Mouse (Mus musculus) kidney, adult 2 months (tissue): ENCODE measurements around the gene Mms22l.

ENCODE experiments used
- CTCF ChIP-seq: fragments of 200-500 bp; conservative IDR thresholded peaks from 2 replicates; pipeline ENCODE4 v1.5.1; 2011; ENCODE audit warnings: low read depth, mild to moderate bottlenecking, control low read depth, low read length, moderate library complexity, mixed read lengths; ENCODE audit not compliant: insufficient read depth, insufficient read length
- POLR2A ChIP-seq: fragments of 200-500 bp; IDR thresholded peaks from one replicate; pipeline ENCODE4 v1.6.1; 2011; ENCODE audit warnings: low read depth, low read length, control low read depth

DNA sequence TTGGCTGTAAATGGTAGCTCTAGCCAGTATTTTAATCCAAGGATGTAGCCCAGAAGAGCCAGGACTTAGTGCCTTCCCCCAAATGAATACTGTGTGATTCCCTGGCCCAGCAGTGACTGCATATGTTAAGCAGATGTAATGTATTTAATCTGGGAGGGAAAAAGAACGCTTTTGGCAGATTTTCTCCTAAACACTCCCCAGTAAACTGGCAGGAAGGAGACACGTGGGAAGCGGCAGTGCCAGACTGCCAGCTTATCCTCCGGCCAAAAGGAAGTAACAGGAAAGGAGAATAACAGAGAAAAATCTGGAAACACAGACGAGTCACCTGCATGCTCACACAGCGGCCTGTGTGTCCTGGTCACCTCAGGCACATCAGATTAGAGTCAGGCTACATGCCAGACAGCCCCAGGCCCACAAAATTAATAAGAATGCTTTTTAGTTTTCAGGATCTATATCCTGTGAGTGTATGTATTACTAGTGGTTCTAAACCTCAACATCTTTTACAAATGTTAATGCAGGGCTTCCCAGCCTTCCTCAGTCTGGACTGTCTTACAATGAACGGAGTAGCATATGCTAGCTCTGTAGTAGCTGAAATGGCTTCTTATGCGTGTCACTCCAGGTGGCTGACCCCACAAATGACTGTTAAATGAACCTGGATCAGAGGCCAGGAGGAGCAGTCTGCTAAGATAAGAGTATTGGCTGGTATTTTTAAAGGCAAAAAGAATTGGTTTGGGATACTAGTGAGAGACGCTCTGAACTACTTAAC, 125.4 kb downstream of the Mms22l start:
- TF ChIP-seq CTCF (no peak), POLR2A (no peak)
